Mouse (Mus musculus) liver, embryonic 16.5 days (tissue): Measurements from ENCODE around the gene Dlgap4. TPM values are rescaled to one million over a fixed set of nuclear protein-coding genes. Genes with fewer than 3 reads are reported as not detected.

Experiments used
- ATAC-seq: fragments of 200-750 bp; cut with Nextera tagmentation; 2 replicates; pipeline ENCODE4 v1.8.0; 2017; ENCODE audit warnings: low read depth, mild to moderate bottlenecking, moderate number of reproducible peaks, moderate library complexity
- H3K27ac ChIP-seq: fragments of 300-500 bp; sonication (generic); 2 replicates; pipeline ENCODE4 v1.5.1; 2014; ENCODE audit warnings: mild to moderate bottlenecking, low read length
- H3K27me3 ChIP-seq: fragments of 300-500 bp; sonication (generic); 2 replicates; pipeline ENCODE4 v1.6.1; 2014; ENCODE audit warnings: low read depth, low read length, mixed read lengths; ENCODE audit not compliant: control insufficient read depth, insufficient read depth
- H3K36me3 ChIP-seq: fragments of 300-500 bp; sonication (generic); 2 replicates; pipeline ENCODE4 v1.6.1; 2014; ENCODE audit warnings: mild to moderate bottlenecking; ENCODE audit not compliant: control insufficient read depth, insufficient read depth
- H3K4me1 ChIP-seq: fragments of 300-500 bp; sonication (generic); 2 replicates; pipeline ENCODE4 v1.6.1; 2014; ENCODE audit warnings: low read depth, low read length, mixed read lengths; ENCODE audit not compliant: control insufficient read depth
- H3K4me2 ChIP-seq: fragments of 300-500 bp; sonication (generic); 2 replicates; pipeline ENCODE4 v1.6.1; 2014; ENCODE audit warnings: low read depth, low read length, mixed read lengths
- H3K4me3 ChIP-seq: fragments of 300-500 bp; sonication (generic); 2 replicates; pipeline ENCODE4 v1.5.1; 2014; ENCODE audit warnings: low read depth, mild to moderate bottlenecking, low read length
- H3K9ac ChIP-seq: fragments of 300-500 bp; sonication (generic); 2 replicates; pipeline ENCODE4 v1.6.1; 2014; ENCODE audit warnings: low read depth, low read length
- H3K9me3 ChIP-seq: fragments of 300-500 bp; sonication (generic); replicated peaks from 2 replicates; pipeline ENCODE4 v1.6.1; 2016; ENCODE audit warnings: low read length; ENCODE audit not compliant: control insufficient read depth
- WGBS: fragments of 180-500 bp; shearing (Covaris S2); extraction: QIAGEN DNeasy Blood & Tissue Kit; methylation state at CpG from one replicate; pipeline ENCODE4 v1.1.7; 2014; ENCODE audit not compliant: insufficient replicate concordance; 5-methylcytosine and 5-hydroxymethylcytosine counted together
- polyA plus RNA-seq: library from polyadenylated mRNA; unstranded; fragments of >200 nt; fragmentation: Nextera tagmentation; extraction: Ambion mirVana; gene quantifications from 2 replicates; pipeline ENCODE4 v1.2.1, GENCODE M21; 2015

The Dlgap4 gene
- polyA plus RNA-seq, 1 experiment from 2014 or later: 10.1 TPM

- Histone ChIP-seq H3K27ac (no peak overlapping the region), H3K4me1 (no peaks in the 10 kb centered on the region), H3K9ac (no peak overlapping the region), H3K4me2 (no peak overlapping the region), H3K9me3 (no peaks in the 10 kb centered on the region), H3K36me3 (no peaks in the 10 kb centered on the region), H3K27me3 (no peaks in the 10 kb centered on the region), H3K4me3 (no peak overlapping the region)
- WGBS: 84% methylated on average over 21 of the region's 21 CpGs
- ATAC-seq: no peak
Measured at GRCm38 (mm10) chr2:156762499-156762898, 149.0 kb downstream of the Dlgap4 start.

- Histone ChIP-seq H3K4me1 (no peaks in the 10 kb centered on the region), H3K4me2 (no peak overlapping the region), H3K4me3 (no peak overlapping the region), H3K9ac (no peak overlapping the region), H3K36me3 (no peaks in the 10 kb centered on the region), H3K27me3 (no peaks in the 10 kb centered on the region), H3K27ac (no peak overlapping the region), H3K9me3 (no peaks in the 10 kb centered on the region)
- WGBS: 82% methylated on average over 11 of the region's 11 CpGs
- no peak for ATAC-seq
Measured at GRCm38 (mm10) chr2:156763101-156763500, 149.6 kb downstream of the Dlgap4 start.

GRCm38 (mm10) chr2:156764022-156764421 is 150.5 kb downstream of the Dlgap4 start:
- no peaks in the 10 kb centered on the region for H3K9me3 ChIP-seq
- H3K4me3 ChIP-seq: no peak overlapping the region
- no peak overlapping the region for H3K4me2 ChIP-seq
- H3K27ac ChIP-seq: no peak overlapping the region
- H3K9ac ChIP-seq: no peak overlapping the region
- 79% methylated on average over 10 of the region's 10 CpGs for WGBS
- ATAC-seq: no peak
- H3K36me3 ChIP-seq: no peaks in the 10 kb centered on the region
- no peaks in the 10 kb centered on the region for H3K4me1 ChIP-seq
- no peaks in the 10 kb centered on the region for H3K27me3 ChIP-seq

- Histone ChIP-seq H3K27ac (no peak overlapping the region), H3K4me2 (no peak overlapping the region), H3K4me3 (no peak overlapping the region), H3K9ac (no peak overlapping the region), H3K36me3 (no peaks in the 10 kb centered on the region), H3K27me3 (no peaks in the 10 kb centered on the region), H3K4me1 (no peaks in the 10 kb centered on the region), H3K9me3 (no peaks in the 10 kb centered on the region)
- no peak for ATAC-seq
- WGBS: 40% methylated on average over 4 of the region's 4 CpGs
Measured at GRCm38 (mm10) chr2:156764747-156765146, 151.2 kb downstream of the Dlgap4 start.

GRCm38 (mm10) chr2:156765593-156765992 is 152.1 kb downstream of the Dlgap4 start:
- H3K27me3 ChIP-seq: no peaks in the 10 kb centered on the region
- no peaks in the 10 kb centered on the region for H3K9me3 ChIP-seq
- H3K36me3 ChIP-seq: no peaks in the 10 kb centered on the region
- H3K9ac ChIP-seq: no peak overlapping the region
- no peak overlapping the region for H3K4me2 ChIP-seq
- no peak overlapping the region for H3K4me3 ChIP-seq
- ATAC-seq: no peak
- H3K4me1 ChIP-seq: no peaks in the 10 kb centered on the region
- 72% methylated on average over 8 of the region's 8 CpGs for WGBS
- H3K27ac ChIP-seq: no peak overlapping the region

- H3K27ac ChIP-seq: no peak overlapping the region
- no peaks in the 10 kb centered on the region for H3K4me1 ChIP-seq
- no peak for ATAC-seq
- no peak overlapping the region for H3K4me2 ChIP-seq
- whole genome bisulfite sequencing: 48% methylated on average over 10 of the region's 10 CpGs
- no peaks in the 10 kb centered on the region for H3K9me3 ChIP-seq
- no peaks in the 10 kb centered on the region for H3K27me3 ChIP-seq
- no peaks in the 10 kb centered on the region for H3K36me3 ChIP-seq
- H3K9ac ChIP-seq: no peak overlapping the region
- H3K4me3 ChIP-seq: no peak overlapping the region
Measured at GRCm38 (mm10) chr2:156766227-156767019, 152.9 kb downstream of the Dlgap4 start.

GRCm38 (mm10) chr2:156767108-156767507 is 153.6 kb downstream of the Dlgap4 start:
- Histone ChIP-seq H3K36me3 (no peaks in the 10 kb centered on the region), H3K9ac (no peak overlapping the region), H3K27me3 (no peaks in the 10 kb centered on the region), H3K9me3 (no peaks in the 10 kb centered on the region), H3K27ac (no peak overlapping the region), H3K4me1 (no peaks in the 10 kb centered on the region), H3K4me3 (no peak overlapping the region), H3K4me2 (no peak overlapping the region)
- WGBS: 60% methylated on average over 5 of the region's 5 CpGs
- ATAC-seq: no peak

- whole genome bisulfite sequencing: 61% methylated on average over 12 of the region's 12 CpGs
Measured at GRCm38 (mm10) chr2:156769274-156769673, 155.8 kb downstream of the Dlgap4 start.

GRCm38 (mm10) chr2:156773470-156773869 is 160.0 kb downstream of the Dlgap4 start:
- Histone ChIP-seq H3K9ac (no peak overlapping the region), H3K4me2 (no peak overlapping the region), H3K9me3 (no peaks in the 10 kb centered on the region), H3K27ac (no peak overlapping the region), H3K4me1 (peaks cover 17% of the 10 kb centered on the region), H3K27me3 (peaks cover 8% of the 10 kb centered on the region), H3K4me3 (no peak overlapping the region), H3K36me3 (no peaks in the 10 kb centered on the region)
- no peak for ATAC-seq

More at GRCm38 (mm10) chr2:156769274-156769673, 155.8 kb downstream of the Dlgap4 start:
- Histone ChIP-seq H3K9me3 (no peaks in the 10 kb centered on the region), H3K4me1 (no peaks in the 10 kb centered on the region), H3K4me3 (no peak overlapping the region), H3K36me3 (no peaks in the 10 kb centered on the region), H3K4me2 (no peak overlapping the region), H3K27me3 (no peaks in the 10 kb centered on the region), H3K27ac (no peak overlapping the region), H3K9ac (no peak overlapping the region)
- no peak for ATAC-seq
